Mouse (Mus musculus): ENCODE results near the gene Slpi.
"Not testable (repeated sequence)": the region's sequence is repeated elsewhere in the genome, so short reads cannot be mapped to it uniquely, and the experiment has no call there.

The Slpi gene

GRCm38 (mm10) chr2:164373187-164373586 is 15.7 kb downstream of the Slpi start:
- no peak for DNase-seq

GRCm38 (mm10) chr2:164372408-164373053 is 16.4 kb downstream of the Slpi start:
- DNase-seq, result no peak

GRCm38 (mm10) chr2:164371371-164371770 is 17.5 kb downstream of the Slpi start:
- no peak for DNase-seq

- no peak for DNase-seq
Observed at GRCm38 (mm10) chr2:164368620-164369105, 20.2 kb downstream of the Slpi start.

GRCm38 (mm10) chr2:164366947-164367346 is 21.9 kb downstream of the Slpi start:
- no peak for DNase-seq

GRCm38 (mm10) chr2:164360974-164361657 is 27.8 kb downstream of the Slpi start:
- DNase-seq, result no peak

- DNase-seq, result no peak
Observed at GRCm38 (mm10) chr2:164359668-164360067, 29.2 kb downstream of the Slpi start.

- DNase-seq, result no peak
Observed at GRCm38 (mm10) chr2:164359031-164359430, 29.9 kb downstream of the Slpi start.

GRCm38 (mm10) chr2:164358373-164358772 is 30.5 kb downstream of the Slpi start:
- no peak for DNase-seq

- DNase-seq, result no peak
Observed at GRCm38 (mm10) chr2:164356177-164356967, 32.5 kb downstream of the Slpi start.

- no peak for DNase-seq
Observed at GRCm38 (mm10) chr2:164353356-164353755, 35.5 kb downstream of the Slpi start.

- no peak for DNase-seq
Observed at GRCm38 (mm10) chr2:164352697-164353096, 36.2 kb downstream of the Slpi start.

GRCm38 (mm10) chr2:164348980-164349379 is 39.9 kb downstream of the Slpi start:
- DNase-seq, result no peak

GRCm38 (mm10) chr2:164347697-164348096 is 41.2 kb downstream of the Slpi start:
- DNase-seq, result not testable (repeated sequence)

- not testable (repeated sequence) for DNase-seq
Observed at GRCm38 (mm10) chr2:164343732-164344131, 45.2 kb downstream of the Slpi start.

- not testable (repeated sequence) for DNase-seq
Observed at GRCm38 (mm10) chr2:164332440-164332839, 56.5 kb downstream of the Slpi start, which contains the start of gene Svs5. Svs5 (plus strand) TSS chr2:164332740.

GRCm38 (mm10) chr2:164320983-164321382 is 67.9 kb downstream of the Slpi start:
- no peak for DNase-seq

GRCm38 (mm10) chr2:164316451-164316850 is 72.4 kb downstream of the Slpi start, which contains the start of gene Svs6:
Svs6 (plus strand) TSS chr2:164316751.
- not testable (repeated sequence) for DNase-seq

GRCm38 (mm10) chr2:164315460-164315859 is 73.4 kb downstream of the Slpi start:
- DNase-seq, result not testable (repeated sequence)

- DNase-seq, result no peak
Observed at GRCm38 (mm10) chr2:164312599-164312998, 76.3 kb downstream of the Slpi start.
